Mouse (Mus musculus) lung, postnatal 0 days (tissue): ENCODE results near the gene Cenpc1. TPM values are rescaled to one million over a fixed set of nuclear protein-coding genes. Genes with fewer than 3 reads are reported as not detected.
A peak's percentile ranks its signal among the peaks of the same experiment; 100 is the strongest.

Experiments
- ATAC-seq: fragments of 200-750 bp; cut with Nextera tagmentation; 2 replicates; pipeline ENCODE4 v1.8.0; 2017; ENCODE audit warnings: moderate library complexity
- DNase-seq: peaks from one replicate; pipeline ENCODE4 v3.0.0-alpha.2; 2016; ENCODE audit warnings: low spot score
- H3K27ac ChIP-seq: fragments of 300-500 bp; sonication (generic); 2 replicates; pipeline ENCODE4 v1.5.1; 2014; ENCODE audit warnings: antibody characterized with exemption, mild to moderate bottlenecking, low read length, mixed read lengths
- H3K27me3 ChIP-seq: fragments of 300-500 bp; sonication (generic); replicated peaks from 2 replicates; pipeline ENCODE4 v1.6.1; 2014; ENCODE audit warnings: low read length, mixed read lengths; ENCODE audit not compliant: insufficient read depth
- H3K36me3 ChIP-seq: fragments of 300-500 bp; sonication (generic); 2 replicates; pipeline ENCODE4 v1.6.1; 2014; ENCODE audit warnings: low read length, mixed read lengths; ENCODE audit not compliant: insufficient read depth
- H3K4me1 ChIP-seq: fragments of 300-500 bp; sonication (generic); 2 replicates; pipeline ENCODE4 v1.6.1; 2014; ENCODE audit warnings: antibody characterized with exemption, low read depth, low read length, mixed read lengths; ENCODE audit not compliant: insufficient read depth
- H3K4me2 ChIP-seq: fragments of 300-500 bp; sonication (generic); replicated peaks from 2 replicates; pipeline ENCODE4 v1.6.1; 2014; ENCODE audit warnings: low read depth, mild to moderate bottlenecking, low read length, moderate library complexity, mixed read lengths
- H3K4me3 ChIP-seq: fragments of 300-500 bp; sonication (generic); 2 replicates; pipeline ENCODE4 v1.5.1; 2014; ENCODE audit warnings: low read depth, low read length
- H3K9ac ChIP-seq: fragments of 300-500 bp; sonication (generic); replicated peaks from 2 replicates; pipeline ENCODE4 v1.6.1; 2014; ENCODE audit warnings: low read depth, mild to moderate bottlenecking
- H3K9me3 ChIP-seq: fragments of 300-500 bp; sonication (generic); 2 replicates; pipeline ENCODE4 v1.6.1; 2016; ENCODE audit warnings: low read length, mixed read lengths
- CTCF ChIP-seq: IDR thresholded peaks from 2 replicates; pipeline ENCODE4 v1.5.1; 2016; ENCODE audit warnings: antibody characterized with exemption, mild to moderate bottlenecking
- EP300 ChIP-seq: IDR thresholded peaks from 2 replicates; pipeline ENCODE4 v1.6.1; 2016; ENCODE audit warnings: antibody characterized with exemption, mild to moderate bottlenecking, control low read depth
- WGBS: fragments of 180-500 bp; shearing (Covaris S2); extraction: QIAGEN DNeasy Blood & Tissue Kit; methylation state at CpG from one replicate; pipeline ENCODE4 v1.1.7; 2014; 5-methylcytosine and 5-hydroxymethylcytosine counted together
- polyA plus RNA-seq: library from polyadenylated mRNA; unstranded; fragments of >200 nt; fragmentation: Nextera tagmentation; extraction: Ambion mirVana; gene quantifications from 2 replicates; pipeline ENCODE4 v1.2.1, GENCODE M21; 2015

Gene Cenpc1
- 10.1 and 10.9 TPM in 2 replicates for polyA plus RNA-seq

- H3K4me1 ChIP-seq: 0 out of 2 replicates have a peak, but pooled peaks cover 4% of the 10 kb centered on the region
- under 1% methylated on average over 60 of the region's 60 CpGs for whole genome bisulfite sequencing
- no peaks in the 10 kb centered on the region for H3K9me3 ChIP-seq
- H3K9ac ChIP-seq: peak within 1 kb of the TSS; percentile 46
- H3K4me2 ChIP-seq: peak within 1 kb of the TSS; percentile 69
- peak within 1 kb of the TSS; percentile 90 for H3K27ac ChIP-seq
- TF ChIP-seq CTCF (no peak), EP300 (no peak)
- peak; percentile 99 for DNase-seq
- peak; percentile 97 for ATAC-seq
- no peaks in the 10 kb centered on the region for H3K27me3 ChIP-seq
- no peaks in the 10 kb centered on the region for H3K36me3 ChIP-seq
- H3K4me3 ChIP-seq: peak within 1 kb of the TSS; percentile 71
Measured at GRCm38 (mm10) chr5:86065101-86065875, at the start of gene Cenpc1. Gene Cenpc1 (minus strand): TSS chr5:86065583.

GRCm38 (mm10) chr5:86113997-86114396 is 48.6 kb upstream of the Cenpc1 start:
- Histone ChIP-seq H3K9ac (no peak overlapping the region), H3K4me2 (no peak overlapping the region)

GRCm38 (mm10) chr5:86113037-86113436 is 47.7 kb upstream of the Cenpc1 start:
- WGBS: 75% methylated on average over 2 of the region's 2 CpGs
- H3K9ac ChIP-seq: no peak overlapping the region
- TF ChIP-seq EP300 (no peak), CTCF (no peak)
- no peaks in the 10 kb centered on the region for H3K27me3 ChIP-seq
- no peaks in the 10 kb centered on the region for H3K4me1 ChIP-seq
- H3K9me3 ChIP-seq: no peaks in the 10 kb centered on the region
- ATAC-seq: no peak
- peaks cover 4% of the 10 kb centered on the region; the same call in 1 of the 2 replicates for H3K36me3 ChIP-seq
- H3K27ac ChIP-seq: no peak overlapping the region
- no peak overlapping the region for H3K4me3 ChIP-seq
- H3K4me2 ChIP-seq: no peak overlapping the region
- no peak for DNase-seq

More at GRCm38 (mm10) chr5:86113997-86114396, 48.6 kb upstream of the Cenpc1 start:
- no peak overlapping the region for H3K27ac ChIP-seq
- no peak overlapping the region for H3K4me3 ChIP-seq
- H3K27me3 ChIP-seq: no peaks in the 10 kb centered on the region
- TF ChIP-seq EP300: no peak
- TF ChIP-seq CTCF: no peak
- DNase-seq (no peak), ATAC-seq (no peak)
- H3K4me1 ChIP-seq: no peaks in the 10 kb centered on the region
- peaks cover 10% of the 10 kb centered on the region; the same call in 1 of the 2 replicates for H3K36me3 ChIP-seq
- 45% methylated on average over 1 of the region's 1 CpGs for WGBS
- no peaks in the 10 kb centered on the region for H3K9me3 ChIP-seq

GRCm38 (mm10) chr5:86111074-86111473 is 45.7 kb upstream of the Cenpc1 start:
- no peak overlapping the region for H3K9ac ChIP-seq
- ATAC-seq (no peak), DNase-seq (no peak)
- TF ChIP-seq CTCF (no peak), EP300 (no peak)
- no peaks in the 10 kb centered on the region for H3K27me3 ChIP-seq
- no peak overlapping the region for H3K4me2 ChIP-seq
- H3K9me3 ChIP-seq: no peaks in the 10 kb centered on the region
- 0 out of 2 replicates have a peak, but pooled peaks cover 6% of the 10 kb centered on the region for H3K36me3 ChIP-seq
- no peaks in the 10 kb centered on the region for H3K4me1 ChIP-seq
- no peak overlapping the region for H3K4me3 ChIP-seq
- H3K27ac ChIP-seq: no peak overlapping the region
- WGBS: 93% methylated on average over 1 of the region's 1 CpGs

GRCm38 (mm10) chr5:86106610-86107009 is 41.2 kb upstream of the Cenpc1 start:
- Histone ChIP-seq H3K9ac (no peak overlapping the region), H3K4me2 (no peak overlapping the region), H3K9me3 (no peaks in the 10 kb centered on the region), H3K27ac (no peak overlapping the region), H3K36me3 (0 out of 2 replicates have a peak, but pooled peaks cover 6% of the 10 kb centered on the region), H3K4me1 (no peaks in the 10 kb centered on the region), H3K4me3 (no peak overlapping the region), H3K27me3 (no peaks in the 10 kb centered on the region)
- TF ChIP-seq CTCF (no peak), EP300 (no peak)
- 72% methylated on average over 2 of the region's 2 CpGs for WGBS
- ATAC-seq: no peak
- DNase-seq: no peak

GRCm38 (mm10) chr5:86102176-86102575 is 36.8 kb upstream of the Cenpc1 start:
- Histone ChIP-seq H3K36me3 (no peaks in the 10 kb centered on the region), H3K4me2 (no peak overlapping the region), H3K4me3 (no peak overlapping the region), H3K27ac (no peak overlapping the region), H3K9ac (no peak overlapping the region), H3K27me3 (no peaks in the 10 kb centered on the region), H3K4me1 (no peaks in the 10 kb centered on the region), H3K9me3 (no peaks in the 10 kb centered on the region)
- TF ChIP-seq EP300 (no peak), CTCF (no peak)
- no peak for ATAC-seq
- WGBS: 97% methylated on average over 2 of the region's 2 CpGs
- DNase-seq: no peak
